Comparison of ENCODE assay signal across 15 mouse cellular contexts in the genomic region with DNA sequence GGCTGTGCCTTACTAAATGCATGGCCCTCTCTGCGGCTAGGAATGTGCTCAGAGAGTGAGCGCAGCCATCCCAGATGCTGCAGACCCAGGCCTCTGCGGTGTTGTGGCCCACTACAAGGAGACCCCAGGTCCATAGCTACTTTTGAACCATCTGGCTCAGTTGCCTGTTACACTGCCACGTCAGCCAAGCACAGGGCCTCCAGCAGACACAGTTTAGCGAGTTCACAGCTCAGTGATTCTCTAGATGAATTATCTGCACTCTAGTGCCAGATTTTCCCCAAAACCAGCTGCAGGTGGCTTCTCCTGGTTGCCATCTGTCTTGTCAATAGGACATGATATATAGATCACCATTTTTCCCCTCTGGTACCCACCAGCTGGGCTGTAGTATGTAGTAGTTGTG.
"Had no signal": no experiment of that assay in that cellular context is flagged by ENCODE, and none has a peak within 500 bp of the region (broad histone marks: within the 10 kb centered on the region; RNA-seq: fewer than 3 reads in every experiment).

No protein-coding gene starts in this region.

- H3K9ac ChIP-seq: limb, embryonic 12.5 days; liver, embryonic 15.5 days; neural tube, embryonic 13.5 days had no signal

- H3K4me2 ChIP-seq: limb, embryonic 12.5 days; liver, embryonic 15.5 days; neural tube, embryonic 13.5 days had no signal

- ATAC-seq: lung, postnatal 0 days had no signal

- H3K36me3 ChIP-seq: limb, embryonic 12.5 days; liver, embryonic 15.5 days; midbrain, embryonic 10.5 days; neural tube, embryonic 13.5 days had no signal

- DNase-seq: kidney, adult 8-10 months; kidney, postnatal 25 days; liver; lung, adult 2 months; lung, postnatal 36 days; midbrain, embryonic 14.5 days; right cerebral cortex, adult 18-20 months; right cerebral cortex, postnatal 25 days; thymus, postnatal 36 days had no signal

- H3K27ac ChIP-seq: left cerebral cortex, adult 2 months; limb, embryonic 12.5 days; liver, embryonic 15.5 days; midbrain, embryonic 10.5 days; neural tube, embryonic 13.5 days had no signal

- H3K27me3 ChIP-seq: liver, embryonic 15.5 days; neural tube, embryonic 13.5 days had no signal

- H3K9me3 ChIP-seq: liver, embryonic 15.5 days; neural tube, embryonic 13.5 days had no signal

- H3K4me3 ChIP-seq: left cerebral cortex, adult 2 months; limb, embryonic 12.5 days; liver, embryonic 15.5 days; midbrain, embryonic 10.5 days; neural tube, embryonic 13.5 days had no signal
